Mouse (Mus musculus) intestine, postnatal 0 days (tissue): ENCODE results near the gene Vsig10. TPM values are rescaled to one million over a fixed set of nuclear protein-coding genes. Genes with fewer than 3 reads are reported as not detected.

Source experiments
- ATAC-seq: fragments of 200-750 bp; cut with Nextera tagmentation; 2 replicates; pipeline ENCODE4 v1.8.0; 2017; ENCODE audit warnings: mild to moderate bottlenecking, moderate TSS enrichment, moderate library complexity
- H3K27ac ChIP-seq: fragments of 300-500 bp; sonication (generic); 2 replicates; pipeline ENCODE4 v1.5.1; 2014; ENCODE audit warnings: mild to moderate bottlenecking, low read depth, low read length, moderate library complexity
- H3K27me3 ChIP-seq: fragments of 300-500 bp; sonication (generic); replicated peaks from 2 replicates; pipeline ENCODE4 v1.6.1; 2014; ENCODE audit warnings: low read length, mixed read lengths; ENCODE audit not compliant: control insufficient read depth, insufficient read depth
- H3K36me3 ChIP-seq: fragments of 300-500 bp; sonication (generic); 2 replicates; pipeline ENCODE4 v1.6.1; 2014; ENCODE audit warnings: mild to moderate bottlenecking, moderate library complexity; ENCODE audit not compliant: control insufficient read depth, insufficient read depth
- H3K4me1 ChIP-seq: fragments of 300-500 bp; sonication (generic); replicated peaks from 2 replicates; pipeline ENCODE4 v1.6.1; 2014; ENCODE audit warnings: antibody characterized with exemption, low read length, mixed read lengths; ENCODE audit not compliant: control insufficient read depth, insufficient read depth
- H3K4me2 ChIP-seq: fragments of 300-500 bp; sonication (generic); replicated peaks from 2 replicates; pipeline ENCODE4 v1.6.1; 2014; ENCODE audit warnings: low read depth, mild to moderate bottlenecking, moderate library complexity
- H3K4me3 ChIP-seq: fragments of 300-500 bp; sonication (generic); 2 replicates; pipeline ENCODE4 v1.5.1; 2014; ENCODE audit warnings: low read depth, low read length
- H3K9ac ChIP-seq: fragments of 300-500 bp; sonication (generic); 2 replicates; pipeline ENCODE4 v1.6.1; 2014; ENCODE audit warnings: mild to moderate bottlenecking, low read depth, low read length
- H3K9me3 ChIP-seq: fragments of 300-500 bp; sonication (generic); 2 replicates; pipeline ENCODE4 v1.6.1; 2016; ENCODE audit warnings: mixed run types; ENCODE audit not compliant: control insufficient read depth
- CTCF ChIP-seq: sonication (generic); IDR thresholded peaks from 2 replicates; pipeline ENCODE4 v1.5.1; 2016; ENCODE audit warnings: low read depth, mild to moderate bottlenecking, control low read depth, antibody characterized with exemption, moderate library complexity
- WGBS: fragments of 180-500 bp; shearing (Covaris S2); extraction: QIAGEN DNeasy Blood & Tissue Kit; methylation state at CpG from one replicate; pipeline ENCODE4 v1.1.7; 2014; 5-methylcytosine and 5-hydroxymethylcytosine counted together
- polyA plus RNA-seq: library from polyadenylated mRNA; unstranded; fragments of >200 nt; fragmentation: Nextera tagmentation; extraction: Ambion mirVana; gene quantifications from 2 replicates; pipeline ENCODE4 v1.2.1, GENCODE M21; 2015

The Vsig10 gene
- polyA plus RNA-seq, 1 experiment from 2014 or later: 13.9 TPM

DNA sequence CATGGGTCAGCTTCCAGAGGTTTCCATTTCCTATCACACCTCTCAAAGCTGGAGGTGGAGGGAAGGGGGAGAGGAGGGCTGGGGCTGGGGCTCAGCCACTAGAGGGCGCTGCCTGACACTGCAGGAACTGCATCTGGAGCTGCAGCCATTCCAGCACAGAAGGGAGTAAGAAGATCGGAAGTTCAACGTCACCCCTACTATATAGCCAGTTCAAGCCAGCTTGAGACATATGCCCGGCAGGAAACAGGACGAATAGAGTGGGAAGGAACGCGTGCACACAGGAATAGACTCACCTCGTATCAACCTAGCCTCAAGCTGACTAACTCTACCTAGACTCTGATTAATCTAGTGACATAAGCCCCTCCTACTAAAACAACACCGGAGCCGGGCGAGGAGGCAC, 11.2 kb upstream of the Vsig10 start:
- 21% methylated on average over 11 of the region's 11 CpGs for WGBS
- peak; percentile 71 for ATAC-seq
- Histone ChIP-seq H3K4me1 (no peaks in the 10 kb centered on the region), H3K36me3 (no peaks in the 10 kb centered on the region), H3K27me3 (no peaks in the 10 kb centered on the region), H3K27ac (no peak overlapping the region), H3K9ac (no peak overlapping the region), H3K9me3 (no peaks in the 10 kb centered on the region), H3K4me3 (no peak overlapping the region), H3K4me2 (no peak overlapping the region)
- peak; percentile 94 for TF ChIP-seq CTCF

DNA sequence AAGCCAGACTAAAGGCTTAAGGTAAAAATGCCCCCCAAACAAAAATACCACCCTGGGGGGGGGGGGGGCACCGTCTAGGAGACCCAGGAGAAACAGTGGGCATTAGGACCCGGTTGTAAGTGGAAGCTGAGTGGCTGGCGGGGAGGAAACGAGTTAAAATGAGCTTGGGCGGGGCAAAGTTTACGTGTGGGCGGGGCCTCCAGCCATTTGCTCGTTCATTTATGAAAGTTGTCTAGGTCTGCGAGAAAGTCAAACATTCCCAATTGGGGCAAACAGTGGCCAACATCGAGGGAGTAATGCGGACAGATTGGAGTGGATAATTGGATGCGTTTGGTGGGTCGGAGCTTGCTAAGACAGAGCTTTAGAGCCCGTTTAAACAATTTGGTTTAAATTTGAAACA, 5.5 kb upstream of the Vsig10 start:
- Histone ChIP-seq H3K9me3 (no peaks in the 10 kb centered on the region), H3K4me1 (peaks cover 9% of the 10 kb centered on the region), H3K4me3 (peak overlapping the region; percentile 23), H3K4me2 (peak overlapping the region; percentile 66), H3K9ac (no peak overlapping the region), H3K36me3 (no peaks in the 10 kb centered on the region), H3K27me3 (no peaks in the 10 kb centered on the region), H3K27ac (peak overlapping the region; percentile 5)
- TF ChIP-seq CTCF: no peak
- 12% methylated on average over 14 of the region's 14 CpGs for WGBS
- ATAC-seq: peak; percentile 26; the same call in 1 of the 2 replicates

DNA sequence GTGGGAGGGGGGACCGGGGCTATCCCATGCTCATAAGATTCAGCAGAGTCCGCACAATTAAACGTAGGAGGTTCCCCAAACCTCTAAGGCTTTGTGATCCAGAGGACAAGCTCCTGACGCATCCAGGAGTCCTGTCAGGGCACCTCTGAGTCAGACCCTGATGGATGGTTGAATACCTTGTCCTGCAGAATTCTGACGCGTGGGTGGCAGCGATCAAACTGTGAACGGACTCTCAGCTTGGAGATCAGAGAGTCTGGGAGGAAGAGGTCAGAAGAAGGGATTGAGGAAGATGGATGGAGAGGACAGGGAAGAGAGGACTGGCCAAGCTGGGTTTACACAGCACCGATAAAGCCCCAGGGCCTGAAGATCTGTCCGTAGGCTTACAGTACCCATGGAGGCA, 5.0 kb upstream of the Vsig10 start:
- ATAC-seq: no peak
- no peak for TF ChIP-seq CTCF
- peak overlapping the region; percentile 5 for H3K27ac ChIP-seq
- H3K9me3 ChIP-seq: no peaks in the 10 kb centered on the region
- peak overlapping the region; percentile 23 for H3K4me3 ChIP-seq
- H3K27me3 ChIP-seq: no peaks in the 10 kb centered on the region
- H3K4me1 ChIP-seq: peaks cover 9% of the 10 kb centered on the region
- 22% methylated on average over 10 of the region's 10 CpGs for WGBS
- H3K9ac ChIP-seq: no peak overlapping the region
- peak overlapping the region; percentile 66 for H3K4me2 ChIP-seq
- no peaks in the 10 kb centered on the region for H3K36me3 ChIP-seq

DNA sequence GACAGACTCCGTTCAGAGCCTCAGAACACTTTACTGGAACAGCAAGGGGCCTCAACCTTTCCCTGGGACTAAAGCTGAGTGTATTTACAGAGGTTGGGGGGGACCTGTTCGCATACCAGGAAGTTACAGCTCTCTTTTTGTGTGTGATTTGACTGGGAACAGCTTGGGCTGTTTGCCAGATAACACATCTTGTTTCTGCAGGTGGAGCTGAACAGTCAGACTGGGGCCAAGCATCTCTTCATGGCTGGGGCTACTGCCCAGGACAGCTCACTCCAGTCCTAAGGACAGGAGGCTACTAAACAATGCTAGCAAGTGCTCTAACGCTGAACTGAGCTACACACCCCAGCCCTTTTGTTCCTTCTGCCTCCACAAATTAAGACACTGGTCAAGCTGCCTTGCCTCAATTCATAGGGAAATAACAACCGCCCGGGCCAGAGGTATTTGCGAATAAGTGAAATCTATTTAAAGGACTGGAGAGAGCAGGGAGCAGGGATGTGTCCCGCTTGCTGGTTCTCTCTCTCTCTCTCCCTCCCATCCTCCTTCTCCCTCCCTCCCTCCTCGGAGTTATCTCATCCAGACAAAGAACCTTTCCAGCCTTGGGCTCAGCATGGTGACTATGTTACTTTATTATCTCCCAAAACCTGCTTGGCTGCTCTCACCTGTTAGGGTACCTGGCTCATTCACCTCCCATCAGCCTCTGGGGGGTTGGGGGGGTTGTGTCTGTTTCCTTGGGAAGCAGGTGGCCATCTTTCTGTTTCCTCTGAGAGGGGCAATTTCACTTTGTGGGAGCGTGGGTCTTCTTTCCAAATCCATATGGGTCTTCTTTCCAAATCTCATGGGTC, 4.1 kb upstream of the Vsig10 start:
- Histone ChIP-seq H3K4me2 (peak overlapping the region; percentile 66), H3K4me1 (peaks cover 9% of the 10 kb centered on the region), H3K27ac (no peak overlapping the region), H3K9me3 (no peaks in the 10 kb centered on the region), H3K36me3 (no peaks in the 10 kb centered on the region), H3K9ac (no peak overlapping the region), H3K27me3 (no peaks in the 10 kb centered on the region), H3K4me3 (no peak overlapping the region)
- no peak for TF ChIP-seq CTCF
- 20% methylated on average over 9 of the region's 9 CpGs for WGBS
- peak; percentile 10 for ATAC-seq

DNA sequence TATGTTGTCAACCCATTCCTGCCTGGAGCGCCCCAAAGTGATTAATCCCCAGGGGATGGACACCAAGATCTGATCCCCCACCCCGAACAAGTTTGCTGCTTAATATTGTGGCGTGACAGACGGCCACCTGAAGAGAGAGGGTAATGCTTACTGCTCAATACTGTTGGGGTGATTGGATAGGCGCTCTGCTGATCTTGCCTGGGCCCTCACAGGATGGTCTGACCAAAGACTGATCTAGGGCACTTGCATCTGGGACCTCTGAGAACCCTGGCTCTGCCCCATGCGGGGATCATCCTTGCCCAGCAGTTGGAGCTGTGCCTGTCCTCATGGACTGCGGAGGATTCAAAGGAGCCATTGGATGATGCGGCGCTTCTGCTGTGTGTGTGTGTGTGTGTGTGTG, 4.9 kb downstream of the Vsig10 start:
- no peak for TF ChIP-seq CTCF
- H3K4me2 ChIP-seq: no peak overlapping the region
- 87% methylated on average over 9 of the region's 9 CpGs for WGBS
- no peaks in the 10 kb centered on the region for H3K9me3 ChIP-seq
- H3K9ac ChIP-seq: no peak overlapping the region
- H3K27me3 ChIP-seq: no peaks in the 10 kb centered on the region
- no peak overlapping the region for H3K4me3 ChIP-seq
- H3K27ac ChIP-seq: no peak overlapping the region
- H3K4me1 ChIP-seq: 0 out of 2 replicates have a peak, but pooled peaks cover 3% of the 10 kb centered on the region
- ATAC-seq: no peak
- peaks cover 15% of the 10 kb centered on the region; the same call in 1 of the 2 replicates for H3K36me3 ChIP-seq

DNA sequence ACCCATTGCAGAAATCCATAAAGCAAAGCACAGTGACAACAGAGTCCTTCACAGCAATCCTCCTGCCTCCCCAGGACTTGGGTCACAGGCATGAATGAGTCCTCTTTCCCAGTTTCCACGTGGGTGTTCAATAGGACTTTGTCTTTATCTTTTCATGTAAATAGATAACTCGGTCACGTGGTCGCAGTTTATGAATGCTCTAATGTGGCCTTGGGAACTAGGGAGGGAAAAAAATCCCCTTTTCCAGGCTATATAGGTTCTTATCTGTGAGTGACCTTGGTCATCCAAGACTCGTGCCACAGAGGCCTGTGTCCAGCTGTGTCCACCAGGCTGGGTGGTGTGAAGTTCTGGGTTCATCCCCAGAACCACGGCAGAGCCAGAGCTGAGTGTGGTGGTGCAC, 7.5 kb downstream of the Vsig10 start:
- H3K4me3 ChIP-seq: no peak overlapping the region
- WGBS: 33% methylated on average over 6 of the region's 6 CpGs
- no peaks in the 10 kb centered on the region for H3K4me1 ChIP-seq
- H3K27me3 ChIP-seq: no peaks in the 10 kb centered on the region
- TF ChIP-seq CTCF: no peak
- H3K9me3 ChIP-seq: no peaks in the 10 kb centered on the region
- ATAC-seq: peak; percentile 69
- peaks cover 15% of the 10 kb centered on the region; the same call in 1 of the 2 replicates for H3K36me3 ChIP-seq
- no peak overlapping the region for H3K9ac ChIP-seq
- H3K4me2 ChIP-seq: no peak overlapping the region
- peak overlapping the region; percentile 28; the same call in 1 of the 2 replicates for H3K27ac ChIP-seq
